Mouse (Mus musculus): ENCODE data around the gene Wipf2.

Wipf2 gene

GRCm38 (mm10) chr11:98907437-98908173 lies 44.2 kb downstream of the Wipf2 start, which contains the start of gene Cdc6:
TSS of gene Cdc6 (plus strand) at chr11:98907801.
- WGBS = under 1% methylated on average over 49 of the region's 49 CpGs

GRCm38 (mm10) chr11:98909654-98910053 lies 46.2 kb downstream of the Wipf2 start:
- 15% methylated on average over 6 of the region's 6 CpGs for WGBS

- 91% methylated on average over 11 of the region's 11 CpGs for WGBS
Observed at GRCm38 (mm10) chr11:98910415-98910814, 47.0 kb downstream of the Wipf2 start.

- WGBS = 90% methylated on average over 5 of the region's 5 CpGs
Observed at GRCm38 (mm10) chr11:98911498-98911897, 48.1 kb downstream of the Wipf2 start.

GRCm38 (mm10) chr11:98914196-98914595 lies 50.8 kb downstream of the Wipf2 start:
- WGBS = 84% methylated on average over 11 of the region's 11 CpGs

GRCm38 (mm10) chr11:98916376-98916775 lies 52.9 kb downstream of the Wipf2 start:
- WGBS = 98% methylated on average over 3 of the region's 3 CpGs

- 87% methylated on average over 13 of the region's 13 CpGs for WGBS
Observed at GRCm38 (mm10) chr11:98917428-98918005, 54.1 kb downstream of the Wipf2 start.

GRCm38 (mm10) chr11:98918231-98918630 lies 54.8 kb downstream of the Wipf2 start:
- WGBS = 78% methylated on average over 9 of the region's 9 CpGs

GRCm38 (mm10) chr11:98919009-98919408 lies 55.6 kb downstream of the Wipf2 start:
- 84% methylated on average over 11 of the region's 11 CpGs for WGBS

GRCm38 (mm10) chr11:98921813-98922212 lies 58.4 kb downstream of the Wipf2 start:
- WGBS = 58% methylated on average over 15 of the region's 15 CpGs

- 41% methylated on average over 10 of the region's 10 CpGs for WGBS
Observed at GRCm38 (mm10) chr11:98922307-98922706, 58.9 kb downstream of the Wipf2 start.

- WGBS = 42% methylated on average over 16 of the region's 16 CpGs
Observed at GRCm38 (mm10) chr11:98922851-98923711, 59.6 kb downstream of the Wipf2 start.

GRCm38 (mm10) chr11:98924633-98925175 lies 61.3 kb downstream of the Wipf2 start:
- 68% methylated on average over 5 of the region's 5 CpGs for WGBS

- 35% methylated on average over 10 of the region's 10 CpGs for WGBS
Observed at GRCm38 (mm10) chr11:98925265-98925721, 61.9 kb downstream of the Wipf2 start.

- WGBS = 40% methylated on average over 12 of the region's 12 CpGs
Observed at GRCm38 (mm10) chr11:98925868-98926311, 62.5 kb downstream of the Wipf2 start.

GRCm38 (mm10) chr11:98926553-98926952 lies 63.1 kb downstream of the Wipf2 start:
- 93% methylated on average over 7 of the region's 7 CpGs for WGBS

GRCm38 (mm10) chr11:98927438-98928076 lies 64.1 kb downstream of the Wipf2 start, which contains the start of gene Rara:
TSS of gene Rara (plus strand) at chr11:98927818.
- 26% methylated on average over 21 of the region's 21 CpGs for WGBS

- WGBS = 35% methylated on average over 12 of the region's 12 CpGs
Observed at GRCm38 (mm10) chr11:98928186-98928893, 64.9 kb downstream of the Wipf2 start.

GRCm38 (mm10) chr11:98929503-98929902 lies 66.1 kb downstream of the Wipf2 start:
- WGBS = 32% methylated on average over 9 of the region's 9 CpGs

- WGBS = 34% methylated on average over 7 of the region's 7 CpGs
Observed at GRCm38 (mm10) chr11:98930127-98930601, 66.7 kb downstream of the Wipf2 start.
